Mouse (Mus musculus) neural tube, embryonic 11.5 days (tissue): ENCODE data around the gene Rad54l2. TPM values are rescaled to one million over a fixed set of nuclear protein-coding genes. Genes with fewer than 3 reads are reported as not detected.

Experiments used
- ATAC-seq: fragments of 200-750 bp; cut with Nextera tagmentation; 2 replicates; pipeline ENCODE4 v1.8.0; 2017; ENCODE audit warnings: moderate number of reproducible peaks, mild to moderate bottlenecking, moderate TSS enrichment, moderate library complexity; ENCODE audit not compliant: insufficient read depth, low FRiP score, low TSS enrichment
- DNase-seq: peaks from one replicate; pipeline ENCODE4 v3.0.0-alpha.2; 2015; ENCODE audit warnings: low spot score
- H3K27ac ChIP-seq: fragments of 300-500 bp; sonication (generic); 2 replicates; pipeline ENCODE4 v1.5.1; 2014; ENCODE audit warnings: low read depth, mild to moderate bottlenecking, low read length
- H3K27me3 ChIP-seq: fragments of 300-500 bp; sonication (generic); 2 replicates; pipeline ENCODE4 v1.6.1; 2014; ENCODE audit warnings: mild to moderate bottlenecking, low read length, mixed read lengths; ENCODE audit not compliant: control insufficient read depth, insufficient read depth
- H3K36me3 ChIP-seq: fragments of 300-500 bp; sonication (generic); 2 replicates; pipeline ENCODE4 v1.6.1; 2014; ENCODE audit warnings: mild to moderate bottlenecking, low read length, moderate library complexity, mixed read lengths; ENCODE audit not compliant: control insufficient read depth, insufficient read depth
- H3K4me1 ChIP-seq: fragments of 300-500 bp; sonication (generic); 2 replicates; pipeline ENCODE4 v1.6.1; 2014; ENCODE audit warnings: low read length, mixed read lengths; ENCODE audit not compliant: control insufficient read depth, insufficient read depth
- H3K4me2 ChIP-seq: fragments of 300-500 bp; sonication (generic); 2 replicates; pipeline ENCODE4 v1.6.1; 2014; ENCODE audit warnings: low read depth, mild to moderate bottlenecking, moderate library complexity
- H3K4me3 ChIP-seq: fragments of 300-500 bp; sonication (generic); 2 replicates; pipeline ENCODE4 v1.5.1; 2014; ENCODE audit warnings: low read depth, low read length
- H3K9ac ChIP-seq: fragments of 300-500 bp; sonication (generic); 2 replicates; pipeline ENCODE4 v1.6.1; 2014; ENCODE audit warnings: mild to moderate bottlenecking, low read length
- H3K9me3 ChIP-seq: fragments of 300-500 bp; sonication (generic); 2 replicates; pipeline ENCODE4 v1.6.1; 2016; ENCODE audit warnings: low read length; ENCODE audit not compliant: control insufficient read depth
- WGBS: fragments of 180-500 bp; shearing (Covaris S2); extraction: QIAGEN DNeasy Blood & Tissue Kit; methylation state at CpG from one replicate; pipeline ENCODE4 v1.1.7; 2014; 5-methylcytosine and 5-hydroxymethylcytosine counted together
- polyA plus RNA-seq: library from polyadenylated mRNA; unstranded; fragments of >200 nt; fragmentation: Nextera tagmentation; extraction: Ambion mirVana; gene quantifications from 2 replicates; pipeline ENCODE4 v1.2.1, GENCODE M21; 2014

The Rad54l2 gene
- polyA plus RNA-seq, 1 experiment from 2014 or later: 6.1 TPM

- DNase-seq: no peak
- WGBS: 41% methylated on average over 5 of the region's 5 CpGs
- no peak overlapping the region for H3K27ac ChIP-seq
- no peaks in the 10 kb centered on the region for H3K9me3 ChIP-seq
- 0 out of 2 replicates have a peak, but pooled peaks cover 4% of the 10 kb centered on the region for H3K27me3 ChIP-seq
- peaks cover 5% of the 10 kb centered on the region for H3K4me1 ChIP-seq
- H3K9ac ChIP-seq: no peak overlapping the region
- H3K4me2 ChIP-seq: no peak overlapping the region
- no peak overlapping the region for H3K4me3 ChIP-seq
- peaks cover 2% of the 10 kb centered on the region for H3K36me3 ChIP-seq
- no peak for ATAC-seq
Measured at GRCm38 (mm10) chr9:106657592-106657991, 131.4 kb downstream of the Rad54l2 start.

- ATAC-seq (no peak), DNase-seq (no peak)
- peak overlapping the region; percentile 39; the same call in 1 of the 2 replicates for H3K27ac ChIP-seq
- H3K9ac ChIP-seq: no peak overlapping the region
- H3K4me2 ChIP-seq: no peak overlapping the region
- peaks cover 2% of the 10 kb centered on the region for H3K36me3 ChIP-seq
- H3K4me3 ChIP-seq: no peak overlapping the region
- WGBS: 46% methylated on average over 5 of the region's 5 CpGs
- H3K4me1 ChIP-seq: peaks cover 5% of the 10 kb centered on the region
- H3K9me3 ChIP-seq: no peaks in the 10 kb centered on the region
- 0 out of 2 replicates have a peak, but pooled peaks cover 4% of the 10 kb centered on the region for H3K27me3 ChIP-seq
Measured at GRCm38 (mm10) chr9:106656820-106657219, 132.2 kb downstream of the Rad54l2 start.

DNA sequence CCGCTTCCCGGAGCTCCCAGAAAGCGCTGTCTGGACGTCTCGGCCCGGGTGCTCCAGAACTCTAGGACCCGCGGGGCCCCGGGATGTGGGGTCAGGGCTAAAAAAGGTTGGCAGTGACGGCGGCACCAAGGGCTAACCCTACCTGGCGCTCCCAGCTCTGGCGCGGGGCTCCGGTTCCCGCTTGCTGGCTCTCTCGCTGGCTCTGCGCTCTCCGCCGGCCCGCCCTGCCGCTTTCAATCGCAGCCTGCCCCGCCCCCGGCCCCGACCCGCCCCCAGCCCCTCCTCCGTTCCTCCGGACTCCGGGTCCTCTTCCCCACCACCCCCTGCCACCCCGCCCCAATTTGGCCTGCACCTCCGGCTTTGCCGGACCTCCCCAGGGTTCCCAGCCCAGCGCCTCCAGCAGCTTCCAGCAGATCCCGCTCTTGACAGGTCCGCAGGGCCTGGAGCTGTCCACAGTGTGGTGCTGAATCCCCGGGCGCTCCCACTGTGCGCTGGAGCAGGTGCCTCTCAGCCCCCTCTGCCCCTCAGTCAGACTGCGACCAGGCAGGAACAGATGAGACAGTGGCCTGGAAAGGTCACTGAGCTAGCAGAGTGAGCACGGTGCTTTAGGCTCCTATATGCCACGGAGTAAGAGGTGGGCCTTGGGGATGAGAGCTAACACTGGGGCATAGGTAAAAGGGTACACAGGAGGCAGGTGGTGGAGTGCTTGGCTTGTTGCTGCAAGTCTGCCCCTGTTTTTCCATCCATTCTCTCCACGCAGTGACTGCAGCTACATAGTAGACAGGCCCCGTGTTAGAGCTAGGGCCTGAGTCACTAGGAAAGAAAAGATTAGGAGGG is 132.9 kb downstream of the Rad54l2 start, which contains the start of gene Grm2:
Gene Grm2 (minus strand): TSS at position 199 of the 837 bp plus-strand sequence.
- Histone ChIP-seq H3K9me3 (no peaks in the 10 kb centered on the region), H3K4me1 (peaks cover 5% of the 10 kb centered on the region), H3K9ac (peak within 1 kb of the TSS; percentile 46), H3K4me3 (peak within 1 kb of the TSS; percentile 36), H3K36me3 (peaks cover 2% of the 10 kb centered on the region; the same call in 1 of the 2 replicates), H3K4me2 (peak within 1 kb of the TSS; percentile 63), H3K27ac (peak within 1 kb of the TSS; percentile 49), H3K27me3 (0 out of 2 replicates have a peak, but pooled peaks cover 4% of the 10 kb centered on the region)
- ATAC-seq (peak; percentile 64), DNase-seq (peak; percentile 82)
- 2% methylated on average over 41 of the region's 44 CpGs for WGBS

GRCm38 (mm10) chr9:106652720-106653119 is 136.3 kb downstream of the Rad54l2 start:
- H3K27ac ChIP-seq: no peak overlapping the region
- no peaks in the 10 kb centered on the region for H3K36me3 ChIP-seq
- H3K9me3 ChIP-seq: no peaks in the 10 kb centered on the region
- no peak overlapping the region for H3K4me3 ChIP-seq
- 0 out of 2 replicates have a peak, but pooled peaks cover 4% of the 10 kb centered on the region for H3K27me3 ChIP-seq
- ATAC-seq (no peak), DNase-seq (no peak)
- WGBS: 64% methylated on average over 1 of the region's 1 CpGs
- no peak overlapping the region for H3K9ac ChIP-seq
- peaks cover 5% of the 10 kb centered on the region; the same call in 1 of the 2 replicates for H3K4me1 ChIP-seq
- no peak overlapping the region for H3K4me2 ChIP-seq

- H3K4me2 ChIP-seq: no peak overlapping the region
- no peaks in the 10 kb centered on the region for H3K27me3 ChIP-seq
- H3K4me3 ChIP-seq: no peak overlapping the region
- ATAC-seq (no peak), DNase-seq (no peak)
- H3K9ac ChIP-seq: no peak overlapping the region
- H3K36me3 ChIP-seq: no peaks in the 10 kb centered on the region
- no peaks in the 10 kb centered on the region for H3K9me3 ChIP-seq
- H3K27ac ChIP-seq: no peak overlapping the region
- 70% methylated on average over 22 of the region's 27 CpGs for WGBS
- H3K4me1 ChIP-seq: no peaks in the 10 kb centered on the region
Measured at GRCm38 (mm10) chr9:106647226-106647625, 141.8 kb downstream of the Rad54l2 start.

- DNase-seq: no peak
- no peak overlapping the region for H3K27ac ChIP-seq
- no peaks in the 10 kb centered on the region for H3K9me3 ChIP-seq
- 83% methylated on average over 9 of the region's 9 CpGs for WGBS
- H3K4me1 ChIP-seq: no peaks in the 10 kb centered on the region
- no peak overlapping the region for H3K4me3 ChIP-seq
- H3K4me2 ChIP-seq: no peak overlapping the region
- H3K27me3 ChIP-seq: no peaks in the 10 kb centered on the region
- no peaks in the 10 kb centered on the region for H3K36me3 ChIP-seq
- no peak overlapping the region for H3K9ac ChIP-seq
- ATAC-seq: no peak
Measured at GRCm38 (mm10) chr9:106645684-106646271, 143.2 kb downstream of the Rad54l2 start.

DNA sequence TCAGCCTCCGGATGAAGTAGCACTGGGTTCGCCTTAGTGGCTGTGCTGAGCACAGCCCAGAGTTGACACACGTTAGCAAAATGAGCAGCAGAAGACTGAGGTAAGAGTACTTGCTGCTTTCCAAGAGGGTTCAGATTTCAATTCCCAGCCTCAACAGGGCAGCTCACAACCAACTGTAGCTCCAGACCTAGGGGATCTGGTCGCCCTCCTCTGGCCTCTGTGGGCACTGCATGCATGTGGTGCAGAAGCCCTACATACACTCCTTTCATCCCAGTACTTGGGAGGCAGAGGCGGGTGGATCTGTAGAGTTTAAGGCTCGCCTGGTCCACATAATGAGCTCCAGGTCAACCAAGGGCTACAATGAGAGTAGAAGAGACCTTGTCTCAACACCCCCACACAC is 145.2 kb downstream of the Rad54l2 start:
- Histone ChIP-seq H3K9ac (no peak overlapping the region), H3K4me3 (no peak overlapping the region), H3K4me1 (no peaks in the 10 kb centered on the region), H3K27me3 (no peaks in the 10 kb centered on the region), H3K27ac (no peak overlapping the region), H3K4me2 (no peak overlapping the region), H3K36me3 (no peaks in the 10 kb centered on the region), H3K9me3 (no peaks in the 10 kb centered on the region)
- ATAC-seq (no peak), DNase-seq (no peak)
- whole genome bisulfite sequencing: 75% methylated on average over 6 of the region's 6 CpGs

- ATAC-seq: no peak
- no peak overlapping the region for H3K27ac ChIP-seq
Measured at GRCm38 (mm10) chr9:106643128-106643527, 145.9 kb downstream of the Rad54l2 start.

More at GRCm38 (mm10) chr9:106643128-106643527, 145.9 kb downstream of the Rad54l2 start:
- H3K4me3 ChIP-seq: no peak overlapping the region
- no peaks in the 10 kb centered on the region for H3K4me1 ChIP-seq
- H3K27me3 ChIP-seq: no peaks in the 10 kb centered on the region
- H3K4me2 ChIP-seq: no peak overlapping the region
- DNase-seq: peak; percentile 82
- no peaks in the 10 kb centered on the region for H3K36me3 ChIP-seq
- H3K9me3 ChIP-seq: no peaks in the 10 kb centered on the region
- H3K9ac ChIP-seq: no peak overlapping the region
- 30% methylated on average over 7 of the region's 7 CpGs for WGBS
